Mouse (Mus musculus): Measurements from ENCODE around the gene Zfp53. TPM values are rescaled to one million over a fixed set of nuclear protein-coding genes. Genes with fewer than 3 reads are reported as not detected.

Zfp53 gene
- total and polyA plus RNA-seq, 3 experiments: 2.6 to 15.1 (median 8.5) TPM

DNA sequence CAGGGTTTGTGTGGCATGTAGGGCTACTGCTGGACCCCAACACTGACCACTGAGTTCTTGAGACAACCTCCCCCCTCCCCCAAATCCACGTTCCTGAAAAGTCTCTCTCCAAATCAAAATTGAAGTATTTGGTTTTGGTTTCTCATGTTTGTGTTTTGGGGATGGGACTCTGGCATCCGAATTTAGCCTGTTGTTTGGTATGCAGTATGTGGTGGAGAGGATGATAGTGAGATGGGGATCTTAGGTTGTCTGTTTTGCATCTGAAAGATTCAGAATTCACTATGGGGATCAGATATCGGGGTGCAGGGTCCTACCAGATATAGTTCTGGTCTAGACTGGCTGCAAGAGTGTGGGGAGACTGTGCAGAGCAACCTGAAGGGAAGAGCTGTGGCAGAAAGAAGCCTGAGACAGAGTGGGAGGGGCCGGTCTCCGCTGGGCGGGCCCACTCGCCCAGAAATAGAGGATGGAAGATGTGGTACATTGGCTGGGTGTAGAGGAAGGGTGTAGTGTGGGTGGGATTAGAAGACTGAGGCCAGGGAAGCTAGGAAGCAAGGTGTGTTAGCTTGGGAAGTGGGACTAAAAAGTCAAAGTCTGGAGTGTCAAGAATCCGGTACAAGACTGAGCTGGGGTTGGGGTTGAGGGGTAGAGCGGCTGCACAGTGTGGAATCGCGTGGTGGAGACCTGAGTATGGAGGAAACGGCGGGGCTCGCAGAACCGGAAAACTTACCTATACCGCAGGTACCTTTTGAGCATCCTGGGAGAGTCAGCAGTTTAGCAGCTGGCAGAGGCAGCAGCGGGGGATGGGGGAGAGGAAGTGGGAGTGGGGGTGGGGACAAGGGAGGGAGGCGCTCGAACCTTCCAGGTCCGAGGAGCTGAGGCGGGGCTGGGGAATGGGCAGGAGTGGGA is 46.6 kb downstream of the Zfp53 start, which contains the start of gene Zfp52:
Gene Zfp52, plus strand, starts transcription at position 444 of the 906 bp plus-strand sequence.
- peak; percentile 52 for DNase-seq (ENCODE audit: low spot score)
- TF ChIP-seq POLR2AphosphoS5 (IDR thresholded peaks at IDR 0.05; ENCODE audit: insufficient replicate concordance, low read depth, low read length): no peak
- TF ChIP-seq TAL1 (conservative IDR thresholded peaks at IDR 0.05; ENCODE audit: low read depth, low read length): no peak
- no peak for TF ChIP-seq GATA2 (IDR thresholded peaks at IDR 0.05; ENCODE audit: borderline replicate concordance, low read depth, low read length)
- TF ChIP-seq GATA1 (IDR thresholded peaks at IDR 0.05; ENCODE audit: borderline replicate concordance, low read length): no peak
- no peak for TF ChIP-seq CTCF (IDR thresholded peaks at IDR 0.05; ENCODE audit: low read depth, low read length)
- peaks cover 42% of the 10 kb centered on the region for H3K4me1 ChIP-seq (ENCODE audit: insufficient read depth, low read depth, low read length)
- peak; percentile 79 for ATAC-seq (ENCODE audit: extremely low read depth, insufficient number of reproducible peaks, low FRiP score, poor library complexity, severe bottlenecking)
- no peaks in the 10 kb centered on the region for H3K36me3 ChIP-seq (replicated peaks)
- peak within 1 kb of the TSS; percentile 74 for H3K4me3 ChIP-seq (ENCODE audit: low read depth, low read length)
- H3K27me3 ChIP-seq (ENCODE audit: insufficient read depth, low read length): no peaks in the 10 kb centered on the region
- H3K9me3 ChIP-seq (replicated peaks): no peaks in the 10 kb centered on the region

DNA sequence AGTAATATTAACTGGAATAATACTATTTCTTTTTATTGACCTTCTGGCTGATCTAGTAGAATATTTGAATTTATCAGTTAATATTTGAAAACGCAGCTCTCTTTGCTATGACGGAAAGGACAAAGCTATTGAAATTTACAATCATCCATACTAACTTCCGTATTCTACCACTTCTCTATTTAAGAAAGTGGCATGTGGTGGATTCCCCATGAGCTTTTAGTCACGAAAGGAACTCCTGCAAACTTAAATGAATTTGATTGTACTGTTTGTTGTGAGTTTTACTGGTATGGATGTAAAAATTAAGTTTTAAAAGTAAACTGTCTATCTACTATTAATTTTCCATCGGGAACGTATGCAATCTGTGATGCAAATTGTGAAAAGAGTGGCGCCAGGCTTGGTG is 47.3 kb downstream of the Zfp53 start:
- TF ChIP-seq POLR2AphosphoS5 (IDR thresholded peaks at IDR 0.05; ENCODE audit: insufficient replicate concordance, low read depth, low read length) (no peak), CTCF (IDR thresholded peaks at IDR 0.05; ENCODE audit: low read depth, low read length) (no peak), GATA2 (IDR thresholded peaks at IDR 0.05; ENCODE audit: borderline replicate concordance, low read depth, low read length) (no peak), GATA1 (IDR thresholded peaks at IDR 0.05; ENCODE audit: borderline replicate concordance, low read length) (no peak), TAL1 (conservative IDR thresholded peaks at IDR 0.05; ENCODE audit: low read depth, low read length) (no peak)
- H3K4me3 ChIP-seq (ENCODE audit: low read depth, low read length): peak overlapping the region; percentile 74
- DNase-seq (ENCODE audit: low spot score): no peak
- H3K9me3 ChIP-seq (replicated peaks): no peaks in the 10 kb centered on the region
- H3K36me3 ChIP-seq (replicated peaks): no peaks in the 10 kb centered on the region
- ATAC-seq (ENCODE audit: extremely low read depth, insufficient number of reproducible peaks, low FRiP score, poor library complexity, severe bottlenecking): no peak
- H3K27me3 ChIP-seq (ENCODE audit: insufficient read depth, low read length): no peaks in the 10 kb centered on the region
- peaks cover 40% of the 10 kb centered on the region for H3K4me1 ChIP-seq (ENCODE audit: insufficient read depth, low read depth, low read length)

DNA sequence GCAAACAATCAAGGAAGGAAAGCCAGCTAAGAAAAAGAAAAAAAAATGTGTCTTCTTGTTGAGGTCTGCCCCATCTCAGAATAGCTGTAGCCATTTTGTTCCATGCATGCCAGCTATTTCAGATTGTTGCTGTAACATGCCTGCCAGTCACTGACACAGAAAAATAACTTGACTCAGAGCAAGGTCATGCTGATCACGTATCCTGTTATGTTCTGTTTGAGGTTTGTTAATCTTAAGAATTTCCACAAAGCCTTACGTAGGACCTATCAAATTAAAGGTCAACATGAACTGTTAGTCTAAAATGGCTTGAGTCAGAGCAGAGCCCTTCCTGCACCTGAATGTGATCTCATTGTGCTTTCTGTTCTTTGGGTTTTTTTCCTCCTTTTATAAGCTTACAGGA is 47.9 kb downstream of the Zfp53 start:
- Histone ChIP-seq H3K27me3 (ENCODE audit: insufficient read depth, low read length) (no peaks in the 10 kb centered on the region), H3K9me3 (replicated peaks) (no peaks in the 10 kb centered on the region), H3K4me1 (ENCODE audit: insufficient read depth, low read depth, low read length) (peaks cover 37% of the 10 kb centered on the region), H3K4me3 (ENCODE audit: low read depth, low read length) (no peak overlapping the region), H3K36me3 (replicated peaks) (peaks cover 3% of the 10 kb centered on the region)
- DNase-seq (ENCODE audit: low spot score): no peak
- ATAC-seq (ENCODE audit: extremely low read depth, insufficient number of reproducible peaks, low FRiP score, poor library complexity, severe bottlenecking): no peak
- TF ChIP-seq POLR2AphosphoS5 (IDR thresholded peaks at IDR 0.05; ENCODE audit: insufficient replicate concordance, low read depth, low read length): no peak
- no peak for TF ChIP-seq CTCF (IDR thresholded peaks at IDR 0.05; ENCODE audit: low read depth, low read length)
- no peak for TF ChIP-seq TAL1 (conservative IDR thresholded peaks at IDR 0.05; ENCODE audit: low read depth, low read length)
- TF ChIP-seq GATA1 (IDR thresholded peaks at IDR 0.05; ENCODE audit: borderline replicate concordance, low read length): no peak
- TF ChIP-seq GATA2 (IDR thresholded peaks at IDR 0.05; ENCODE audit: borderline replicate concordance, low read depth, low read length): no peak

DNA sequence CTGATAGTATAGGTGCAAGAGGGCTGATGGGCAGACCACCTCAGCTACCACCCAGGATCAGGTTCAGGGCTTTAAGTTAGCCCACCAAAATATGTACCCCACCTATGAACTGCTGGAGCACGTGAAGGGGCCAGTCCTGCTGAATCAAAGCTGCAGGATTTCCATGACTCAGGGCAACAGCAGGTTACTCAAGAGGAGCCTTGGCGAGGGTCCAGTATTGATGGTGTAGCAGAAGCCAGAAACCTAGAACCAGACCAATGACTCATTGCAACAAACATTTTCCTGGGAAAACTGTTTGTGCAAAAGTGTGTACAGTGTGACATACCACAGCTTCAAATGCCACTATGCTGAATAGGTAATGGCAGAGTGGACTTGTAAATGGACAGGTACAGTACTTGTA is 69.0 kb downstream of the Zfp53 start:
- Histone ChIP-seq H3K4me3 (ENCODE audit: low read depth, low read length) (no peak overlapping the region), H3K27me3 (ENCODE audit: insufficient read depth, low read length) (no peaks in the 10 kb centered on the region), H3K4me1 (ENCODE audit: insufficient read depth, low read depth, low read length) (no peaks in the 10 kb centered on the region), H3K9me3 (replicated peaks) (no peaks in the 10 kb centered on the region), H3K36me3 (replicated peaks) (peaks cover 20% of the 10 kb centered on the region)
- DNase-seq (ENCODE audit: low spot score) (no peak), ATAC-seq (ENCODE audit: extremely low read depth, insufficient number of reproducible peaks, low FRiP score, poor library complexity, severe bottlenecking) (no peak)
- no peak for TF ChIP-seq TAL1 (conservative IDR thresholded peaks at IDR 0.05; ENCODE audit: low read depth, low read length)
- no peak for TF ChIP-seq GATA1 (IDR thresholded peaks at IDR 0.05; ENCODE audit: borderline replicate concordance, low read length)
- no peak for TF ChIP-seq POLR2AphosphoS5 (IDR thresholded peaks at IDR 0.05; ENCODE audit: insufficient replicate concordance, low read depth, low read length)
- no peak for TF ChIP-seq GATA2 (IDR thresholded peaks at IDR 0.05; ENCODE audit: borderline replicate concordance, low read depth, low read length)
- TF ChIP-seq CTCF (IDR thresholded peaks at IDR 0.05; ENCODE audit: low read depth, low read length): no peak

Other genes starting within 250 kb of the Zfp53 start
- not detected in 2 replicates for gene Vmn1r235, start 232.6 kb upstream of the Zfp53 start, total RNA-seq (2014; fragmentation: Nextera tagmentation)
- gene Vmn1r235, start 232.6 kb upstream of the Zfp53 start, total RNA-seq (2017): 0.05 and 0.12 TPM in 2 replicates
- not detected in 2 replicates for gene Vmn1r235, start 232.6 kb upstream of the Zfp53 start, polyA plus RNA-seq (2012)
- not detected in 2 replicates for gene Vmn1r236, start 206.1 kb upstream of the Zfp53 start, total RNA-seq (2014; fragmentation: Nextera tagmentation)
- 0.05 and 0.70 TPM in 2 replicates for gene Vmn1r236, start 206.1 kb upstream of the Zfp53 start, total RNA-seq (2017)
- not detected in 2 replicates for gene Vmn1r236, start 206.1 kb upstream of the Zfp53 start, polyA plus RNA-seq (2012)
- gene Vmn1r237, start 177.1 kb upstream of the Zfp53 start, total RNA-seq (2014; fragmentation: Nextera tagmentation): not detected in 2 replicates
- gene Vmn1r237, start 177.1 kb upstream of the Zfp53 start, total RNA-seq (2017): 0.17 and 0.44 TPM in 2 replicates
- gene Vmn1r237, start 177.1 kb upstream of the Zfp53 start, polyA plus RNA-seq (2012): not detected in 2 replicates
- gene Zfp677, start 105.2 kb upstream of the Zfp53 start, total RNA-seq (2014; fragmentation: Nextera tagmentation): not detected in 2 replicates
- gene Zfp677, start 105.2 kb upstream of the Zfp53 start, total RNA-seq (2017): 0.05 and 0.06 TPM in 2 replicates
- gene Zfp677, start 105.2 kb upstream of the Zfp53 start, polyA plus RNA-seq (2012): not detected in 2 replicates
- 8.4 and 15.4 TPM in 2 replicates for gene Zfp54, start 65.8 kb upstream of the Zfp53 start, total RNA-seq (2014; fragmentation: Nextera tagmentation)
- gene Zfp54, start 65.8 kb upstream of the Zfp53 start, total RNA-seq (2017): 10.7 and 12.6 TPM in 2 replicates
- gene Zfp54, start 65.8 kb upstream of the Zfp53 start, polyA plus RNA-seq (2012): 0.27 and 0.28 TPM in 2 replicates
- gene Zfp51, start 38.6 kb upstream of the Zfp53 start, total RNA-seq (2014; fragmentation: Nextera tagmentation): 21.5 and 25.3 TPM in 2 replicates
- gene Zfp51, start 38.6 kb upstream of the Zfp53 start, total RNA-seq (2017): 14.9 and 16.6 TPM in 2 replicates
- gene Zfp51, start 38.6 kb upstream of the Zfp53 start, polyA plus RNA-seq (2012): 0.65 and 0.88 TPM in 2 replicates
- 5.7 and 7.8 TPM in 2 replicates for gene Zfp52, start 46.5 kb downstream of the Zfp53 start, total RNA-seq (2014; fragmentation: Nextera tagmentation)
- gene Zfp52, start 46.5 kb downstream of the Zfp53 start, total RNA-seq (2017): 6.9 and 7.4 TPM in 2 replicates
- gene Zfp52, start 46.5 kb downstream of the Zfp53 start, polyA plus RNA-seq (2012): 0.36 and 0.61 TPM in 2 replicates
- 22.6 and 24.2 TPM in 2 replicates for gene Zfp948, start 78.0 kb downstream of the Zfp53 start, total RNA-seq (2014; fragmentation: Nextera tagmentation)
- 11.7 and 13.8 TPM in 2 replicates for gene Zfp948, start 78.0 kb downstream of the Zfp53 start, total RNA-seq (2017)
- gene Zfp948, start 78.0 kb downstream of the Zfp53 start, polyA plus RNA-seq (2012): 1.3 and 2.1 TPM in 2 replicates
- gene Zfp983, start 161.6 kb downstream of the Zfp53 start, total RNA-seq (2014; fragmentation: Nextera tagmentation): 14.8 and 19.3 TPM in 2 replicates
- 6.0 and 6.7 TPM in 2 replicates for gene Zfp983, start 161.6 kb downstream of the Zfp53 start, total RNA-seq (2017)
- 0.17 and 0.18 TPM in 2 replicates for gene Zfp983, start 161.6 kb downstream of the Zfp53 start, polyA plus RNA-seq (2012)
- 12.7 TPM in 1 of 2 replicates, not detected in the other for gene Gm10226, start 202.9 kb downstream of the Zfp53 start, total RNA-seq (2014; fragmentation: Nextera tagmentation)
- 17.8 and 19.5 TPM in 2 replicates for gene Gm10226, start 202.9 kb downstream of the Zfp53 start, total RNA-seq (2017)
- not detected in 2 replicates for gene Gm10226, start 202.9 kb downstream of the Zfp53 start, polyA plus RNA-seq (2012)
- gene Zfp760, start 218.7 kb downstream of the Zfp53 start, total RNA-seq (2014; fragmentation: Nextera tagmentation): 21.4 and 24.0 TPM in 2 replicates
- gene Zfp760, start 218.7 kb downstream of the Zfp53 start, total RNA-seq (2017): 14.1 and 14.5 TPM in 2 replicates
- gene Zfp760, start 218.7 kb downstream of the Zfp53 start, polyA plus RNA-seq (2012): 1.0 and 1.2 TPM in 2 replicates
- gene Zfp229, start 241.8 kb downstream of the Zfp53 start, total RNA-seq (2014; fragmentation: Nextera tagmentation): 7.6 and 8.3 TPM in 2 replicates
- 6.0 and 6.2 TPM in 2 replicates for gene Zfp229, start 241.8 kb downstream of the Zfp53 start, total RNA-seq (2017)
- 2.4 and 2.6 TPM in 2 replicates for gene Zfp229, start 241.8 kb downstream of the Zfp53 start, polyA plus RNA-seq (2012)